Mouse (Mus musculus): Measurements from ENCODE around the gene Sptan1. TPM values are rescaled to one million over a fixed set of nuclear protein-coding genes. Genes with fewer than 3 reads are reported as not detected.

Sptan1 gene
- 245 and 266 TPM in 2 replicates for total RNA-seq (2014; rRNA removed; ENCODE audit: low replicate concordance)
- 66.4 and 79.3 TPM in 2 replicates for polyA plus RNA-seq (2015; fragmentation: Nextera tagmentation; extraction: Ambion mirVana)

GRCm38 (mm10) chr2:29965250-29965843 is at the start of gene Sptan1:
Sptan1 (plus strand) TSS chr2:29965560.
- peak; percentile 96 for ATAC-seq (ENCODE audit: insufficient read depth, low read depth)
- DNase-seq (ENCODE audit: low spot score), result peak; percentile 95
- Histone ChIP-seq H3K4me2 (ENCODE audit: low read depth, low read length) (peak within 1 kb of the TSS; percentile 72), H3K4me1 (ENCODE audit: control insufficient read depth, insufficient read depth) (peaks cover 46% of the 10 kb centered on the region), H3K27ac (ENCODE audit: low read depth) (peak within 1 kb of the TSS; percentile 97), H3K9me3 (replicated peaks; ENCODE audit: control insufficient read depth, low read length) (no peaks in the 10 kb centered on the region), H3K4me3 (ENCODE audit: low read depth, low read length) (peak within 1 kb of the TSS; percentile 97), H3K9ac (replicated peaks; ENCODE audit: low read depth, low read length) (peak within 1 kb of the TSS; percentile 99), H3K36me3 (replicated peaks; ENCODE audit: control insufficient read depth, insufficient read depth, low read length) (peaks cover 26% of the 10 kb centered on the region), H3K27me3 (ENCODE audit: control insufficient read depth, insufficient read depth, low read length) (no peaks in the 10 kb centered on the region)
- under 1% methylated on average over 65 of the region's 82 CpGs for WGBS
- TF ChIP-seq EP300 (IDR thresholded peaks at IDR 0.05; ENCODE audit: low read depth) (peak; percentile 88; the same call in 1 of the 2 replicates), CTCF (IDR thresholded peaks at IDR 0.05; ENCODE audit: low read depth) (no peak)

GRCm38 (mm10) chr2:29917621-29918020 is 47.7 kb upstream of the Sptan1 start:
- H3K36me3 ChIP-seq (replicated peaks; ENCODE audit: control insufficient read depth, insufficient read depth, low read length), result peaks cover 83% of the 10 kb centered on the region

GRCm38 (mm10) chr2:29922011-29922410 is 43.3 kb upstream of the Sptan1 start:
- 34% methylated on average over 11 of the region's 11 CpGs for WGBS
- peaks cover 88% of the 10 kb centered on the region for H3K36me3 ChIP-seq (replicated peaks; ENCODE audit: control insufficient read depth, insufficient read depth, low read length)
- no peaks in the 10 kb centered on the region for H3K27me3 ChIP-seq (ENCODE audit: control insufficient read depth, insufficient read depth, low read length)
- no peak overlapping the region for H3K9ac ChIP-seq (replicated peaks; ENCODE audit: low read depth, low read length)
- DNase-seq (ENCODE audit: low spot score), result peak; percentile 22
- ATAC-seq (ENCODE audit: insufficient read depth, low read depth), result peak; percentile 76
- TF ChIP-seq EP300 (IDR thresholded peaks at IDR 0.05; ENCODE audit: low read depth) (no peak), CTCF (IDR thresholded peaks at IDR 0.05; ENCODE audit: low read depth) (no peak)
- no peak overlapping the region for H3K4me3 ChIP-seq (ENCODE audit: low read depth, low read length)
- H3K4me2 ChIP-seq (ENCODE audit: low read depth, low read length), result no peak overlapping the region
- no peaks in the 10 kb centered on the region for H3K9me3 ChIP-seq (replicated peaks; ENCODE audit: control insufficient read depth, low read length)
- H3K4me1 ChIP-seq (ENCODE audit: control insufficient read depth, insufficient read depth), result no peaks in the 10 kb centered on the region
- H3K27ac ChIP-seq (ENCODE audit: low read depth), result no peak overlapping the region

More at GRCm38 (mm10) chr2:29917621-29918020, 47.7 kb upstream of the Sptan1 start:
- Histone ChIP-seq H3K4me2 (ENCODE audit: low read depth, low read length) (no peak overlapping the region), H3K27ac (ENCODE audit: low read depth) (no peak overlapping the region), H3K9ac (replicated peaks; ENCODE audit: low read depth, low read length) (no peak overlapping the region), H3K4me3 (ENCODE audit: low read depth, low read length) (no peak overlapping the region), H3K4me1 (ENCODE audit: control insufficient read depth, insufficient read depth) (no peaks in the 10 kb centered on the region), H3K9me3 (replicated peaks; ENCODE audit: control insufficient read depth, low read length) (no peaks in the 10 kb centered on the region), H3K27me3 (ENCODE audit: control insufficient read depth, insufficient read depth, low read length) (no peaks in the 10 kb centered on the region)
- DNase-seq (ENCODE audit: low spot score) (no peak), ATAC-seq (ENCODE audit: insufficient read depth, low read depth) (no peak)
- TF ChIP-seq CTCF (IDR thresholded peaks at IDR 0.05; ENCODE audit: low read depth), result no peak
- TF ChIP-seq EP300 (IDR thresholded peaks at IDR 0.05; ENCODE audit: low read depth), result no peak
- 83% methylated on average over 11 of the region's 11 CpGs for WGBS

GRCm38 (mm10) chr2:29926542-29926941 is 38.8 kb upstream of the Sptan1 start:
- H3K4me1 ChIP-seq (ENCODE audit: control insufficient read depth, insufficient read depth), result no peaks in the 10 kb centered on the region
- 90% methylated on average over 5 of the region's 5 CpGs for WGBS

GRCm38 (mm10) chr2:29930506-29930905 is 34.9 kb upstream of the Sptan1 start:
- 88% methylated on average over 10 of the region's 10 CpGs for WGBS
- H3K27ac ChIP-seq (ENCODE audit: low read depth), result no peak overlapping the region
- H3K9me3 ChIP-seq (replicated peaks; ENCODE audit: control insufficient read depth, low read length), result no peaks in the 10 kb centered on the region
- H3K4me2 ChIP-seq (ENCODE audit: low read depth, low read length), result no peak overlapping the region
- no peak for DNase-seq (ENCODE audit: low spot score)
- no peak overlapping the region for H3K4me3 ChIP-seq (ENCODE audit: low read depth, low read length)
- H3K4me1 ChIP-seq (ENCODE audit: control insufficient read depth, insufficient read depth), result no peaks in the 10 kb centered on the region
- peaks cover 50% of the 10 kb centered on the region for H3K36me3 ChIP-seq (replicated peaks; ENCODE audit: control insufficient read depth, insufficient read depth, low read length)
- no peaks in the 10 kb centered on the region for H3K27me3 ChIP-seq (ENCODE audit: control insufficient read depth, insufficient read depth, low read length)
- ATAC-seq (ENCODE audit: insufficient read depth, low read depth), result no peak
- H3K9ac ChIP-seq (replicated peaks; ENCODE audit: low read depth, low read length), result no peak overlapping the region
- TF ChIP-seq EP300 (IDR thresholded peaks at IDR 0.05; ENCODE audit: low read depth), result no peak
- no peak for TF ChIP-seq CTCF (IDR thresholded peaks at IDR 0.05; ENCODE audit: low read depth)

More at GRCm38 (mm10) chr2:29926542-29926941, 38.8 kb upstream of the Sptan1 start:
- Histone ChIP-seq H3K27me3 (ENCODE audit: control insufficient read depth, insufficient read depth, low read length) (no peaks in the 10 kb centered on the region), H3K9ac (replicated peaks; ENCODE audit: low read depth, low read length) (no peak overlapping the region), H3K27ac (ENCODE audit: low read depth) (no peak overlapping the region), H3K4me3 (ENCODE audit: low read depth, low read length) (no peak overlapping the region), H3K9me3 (replicated peaks; ENCODE audit: control insufficient read depth, low read length) (no peaks in the 10 kb centered on the region), H3K4me2 (ENCODE audit: low read depth, low read length) (no peak overlapping the region), H3K36me3 (replicated peaks; ENCODE audit: control insufficient read depth, insufficient read depth, low read length) (peaks cover 85% of the 10 kb centered on the region)
- ATAC-seq (ENCODE audit: insufficient read depth, low read depth) (no peak), DNase-seq (ENCODE audit: low spot score) (no peak)
- TF ChIP-seq EP300 (IDR thresholded peaks at IDR 0.05; ENCODE audit: low read depth), result no peak
- TF ChIP-seq CTCF (IDR thresholded peaks at IDR 0.05; ENCODE audit: low read depth), result no peak

Data from heart, postnatal 0 days (tissue).